In the genomic region with DNA sequence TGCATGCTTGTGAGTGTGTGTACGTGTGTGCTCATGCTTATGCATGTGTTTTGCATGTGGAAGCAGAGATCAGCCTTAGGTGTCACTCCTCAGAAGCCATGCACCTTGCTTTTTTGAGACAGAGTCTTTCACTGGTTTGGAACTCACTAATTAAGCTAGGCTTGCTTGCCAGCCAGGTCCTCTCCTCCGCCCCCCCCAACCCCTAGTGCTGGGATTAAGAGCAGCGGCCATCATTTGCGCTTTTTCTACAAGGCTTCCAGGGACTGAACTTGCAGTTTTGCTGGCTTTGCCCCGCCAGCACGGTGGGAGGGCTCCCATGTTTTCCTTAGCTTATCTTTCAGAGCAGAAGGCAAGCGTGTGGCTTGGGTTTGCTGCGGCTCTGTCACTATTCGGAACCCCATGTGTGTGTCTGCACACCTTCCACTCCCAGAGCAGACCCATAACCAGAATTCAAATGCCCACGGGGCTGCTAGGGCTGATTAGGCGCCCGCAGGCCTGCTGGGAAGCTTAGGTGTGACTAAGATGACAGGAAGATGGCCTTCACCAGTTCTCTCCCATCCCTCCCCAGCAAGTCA, we compare ENCODE assay signal across 10 mouse cellular contexts. TPM values are rescaled to one million over a fixed set of nuclear protein-coding genes. Genes with fewer than 3 reads are reported as not detected.
A peak's percentile ranks its signal among the peaks of the same experiment; 100 is the strongest.
DNase-seq lines count a peak whose midpoint lies in the region; ATAC-seq lines count a peak whose summit lies in the region.
"Had no signal": no experiment of that assay in that cellular context is flagged by ENCODE, and none has a peak within 500 bp of the region (broad histone marks: within the 10 kb centered on the region; RNA-seq: fewer than 3 reads in every experiment).

No protein-coding gene starts in this region.

- WGBS in heart, embryonic 10.5 days: 6% methylated on average over 12 of the region's 12 CpGs
- WGBS in liver, embryonic 11.5 days: 5% methylated on average over 12 of the region's 12 CpGs

- H3K4me1 ChIP-seq in heart, embryonic 10.5 days: peaks cover 45% of the 10 kb centered on the region
- H3K4me1 ChIP-seq in liver, embryonic 11.5 days (replicated peaks; ENCODE audit: control insufficient read depth, insufficient read depth, low read length): peaks cover 43% of the 10 kb centered on the region

- H3K27ac ChIP-seq in heart, embryonic 10.5 days: peak overlapping the region; percentile 84
- peak overlapping the region; percentile 94 for H3K27ac ChIP-seq in liver, embryonic 11.5 days (ENCODE audit: low read depth, low read length)

- peak overlapping the region; percentile 60 for H3K4me2 ChIP-seq in liver, embryonic 11.5 days

- no peaks in the 10 kb centered on the region for H3K36me3 ChIP-seq in heart, embryonic 10.5 days
- H3K36me3 ChIP-seq in liver, embryonic 11.5 days (ENCODE audit: control insufficient read depth, insufficient read depth, low read length): no peaks in the 10 kb centered on the region

- H3K27me3 ChIP-seq in heart, embryonic 10.5 days (ENCODE audit: insufficient read depth, poor library complexity, severe bottlenecking): peaks cover 31% of the 10 kb centered on the region
- peaks cover 2% of the 10 kb centered on the region; the same call in 1 of the 2 replicates for H3K27me3 ChIP-seq in liver, embryonic 11.5 days (replicated peaks; ENCODE audit: control insufficient read depth, insufficient read depth, low read length)

- H3K4me3 ChIP-seq in heart, embryonic 10.5 days: peak overlapping the region; percentile 47
- H3K4me3 ChIP-seq in liver, embryonic 11.5 days (ENCODE audit: low read depth, low read length): peak overlapping the region; percentile 32

- H3K9ac ChIP-seq in liver, embryonic 11.5 days (ENCODE audit: low read depth, low read length): peak overlapping the region; percentile 67

- peak; percentile 88 for DNase-seq in heart, embryonic 10.5 days (ENCODE audit: low spot score)
- DNase-seq in heart, adult 9 months (ENCODE audit: low spot score in 2 of 2): no peak
- DNase-seq in spleen, postnatal 4 days (ENCODE audit: low spot score in 2 of 2): peak; percentile 66 to 74
- no peak for DNase-seq in spleen, adult 18-20 months
- DNase-seq in liver, embryonic 11.5 days (ENCODE audit: low spot score): peak; percentile 73
- no peak for DNase-seq in cerebellum, adult 11 months
- DNase-seq in adipocyte (ENCODE audit: low spot score): no peak
- DNase-seq: gastrocnemius, postnatal 25 days; kidney, adult 8-10 months had no signal

- ATAC-seq in liver, embryonic 11.5 days (replicated peaks; ENCODE audit: low FRiP score): peak; percentile 75
- no peak for ATAC-seq in inflammation-experienced regulatory T-cells, adult 6 months

- no peaks in the 10 kb centered on the region for H3K9me3 ChIP-seq in heart, embryonic 10.5 days
- no peaks in the 10 kb centered on the region for H3K9me3 ChIP-seq in liver, embryonic 11.5 days (ENCODE audit: control insufficient read depth, low read length)

RNA-seq across cellular contexts. Expression of a gene that starts 4.8 kb away (rescaled TPM):
- polyA plus RNA-seq in heart, embryonic 10.5 days (2016; fragmentation: Nextera tagmentation; extraction: Ambion mirVana): 53.3 and 61.0 TPM in 2 replicates
- polyA plus RNA-seq in liver, embryonic 11.5 days (2014; fragmentation: Nextera tagmentation; extraction: Ambion mirVana): 29.4 and 30.4 TPM in 2 replicates
- 10 to 100 TPM; 12.4 to 28.7 (median 19.4) TPM for polyA plus RNA-seq in inflammation-experienced regulatory T-cells, adult 6 months (2017; shearing (Covaris generic))

RNA-seq across cellular contexts. Expression of a gene that starts 48.1 kb away (rescaled TPM):
- 8.7 and 13.1 TPM in 2 replicates for polyA plus RNA-seq in heart, embryonic 10.5 days (2016; fragmentation: Nextera tagmentation; extraction: Ambion mirVana)
- 18.6 and 21.7 TPM in 2 replicates for polyA plus RNA-seq in liver, embryonic 11.5 days (2014; fragmentation: Nextera tagmentation; extraction: Ambion mirVana)
- 100 to 1,000 TPM; 111 to 154 (median 126) TPM for polyA plus RNA-seq in inflammation-experienced regulatory T-cells, adult 6 months (2017; shearing (Covaris generic))

Comparison
In these comparisons a context has a peak if more than half of its experiments do, and no peak if none do; other contexts are left out.
1. DNase-seq: peak in heart, embryonic 10.5 days (single experiment), spleen, postnatal 4 days (2 of 2) and liver, embryonic 11.5 days (single experiment); none in heart, adult 9 months (0 of 2), spleen, adult 18-20 months (0 of 2), cerebellum, adult 11 months (single experiment) and adipocyte (single experiment).